Mouse (Mus musculus): ENCODE data around the gene Fbxw11.

DNA sequence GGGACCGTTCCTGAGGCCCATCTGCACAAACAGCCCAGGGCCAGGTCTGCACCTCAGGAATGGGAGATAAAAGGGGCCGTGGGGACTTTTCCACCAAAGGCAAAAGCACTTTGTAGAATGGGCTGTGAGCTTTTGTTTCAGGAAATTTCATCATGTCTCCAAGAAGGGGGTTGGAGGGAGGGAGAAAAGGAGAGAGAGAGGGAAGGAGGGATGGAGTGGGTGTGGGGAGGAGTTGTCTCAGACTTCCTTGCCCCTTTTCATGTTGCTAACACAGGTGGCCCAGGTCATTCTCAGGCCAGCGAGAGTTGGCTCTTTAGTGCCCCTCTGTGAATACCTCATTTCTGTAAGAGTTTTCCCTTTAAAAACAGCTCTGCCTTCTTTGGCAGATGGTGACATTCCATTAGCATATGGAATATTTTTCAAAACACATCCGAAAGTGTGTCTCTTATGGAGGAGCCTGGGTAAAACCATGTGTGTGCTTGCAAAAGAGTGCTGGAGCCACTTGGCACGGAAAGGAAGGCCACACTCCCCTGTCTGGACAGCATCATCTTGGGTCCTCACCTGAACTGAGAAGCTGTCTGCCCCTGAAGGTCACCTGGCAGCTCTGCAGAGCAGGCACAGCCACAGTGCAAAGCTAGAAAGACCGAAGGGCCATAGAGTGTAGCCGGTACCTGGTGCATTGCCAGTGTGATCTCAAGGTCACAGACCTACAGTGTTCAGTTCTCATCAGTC is 109.5 kb downstream of the Fbxw11 start:
- TF ChIP-seq CTCF (IDR thresholded peaks at IDR 0.05; ENCODE audit: low read depth, low read length): no peak
- TF ChIP-seq POLR2A (IDR thresholded peaks at IDR 0.05; ENCODE audit: borderline replicate concordance, low read depth, low read length): no peak
